Comparison of ENCODE assay signal across 30 mouse cellular contexts in genomic region chr9:75660917-75661316, GRCm38 (mm10). TPM values are rescaled to one million over a fixed set of nuclear protein-coding genes. Genes with fewer than 3 reads are reported as not detected.
DNase-seq lines count a peak whose midpoint lies in the region; TF ChIP-seq lines count a peak whose summit lies in the region.
"Had no signal": no experiment of that assay in that cellular context is flagged by ENCODE, and none has a peak within 500 bp of the region (broad histone marks: within the 10 kb centered on the region; RNA-seq: fewer than 3 reads in every experiment).

No protein-coding gene starts in this region.

- peak; percentile 61 to 70 for DNase-seq in left cerebral cortex, adult 18-20 months (ENCODE audit: low spot score in 2 of 2)
- DNase-seq in left cerebral cortex, postnatal 4 days, result no peak
- DNase-seq in frontal cortex, postnatal 10 days (ENCODE audit: low spot score in 2 of 2), result peak; percentile 17 to 29
- DNase-seq in left cerebral cortex, postnatal 25 days (ENCODE audit: low spot score in 2 of 2), result peak; percentile 57 to 93
- peak; percentile 85 for DNase-seq in telencephalon, adult 2 months (ENCODE audit: low read depth, low spot score)
- no peak for DNase-seq in thymus, adult 18-20 months
- DNase-seq in cerebellum, adult 2 months, result no peak
- DNase-seq: adrenal gland, postnatal 14 days; B cell, adult 2 months; cerebellum, adult 9-10 months; gastrocnemius, postnatal 25 days; heart, adult 2 months; kidney, adult 2 months; kidney, postnatal 14 days; liver; lung, postnatal 4 days; thymus, postnatal 36 days had no signal

- no peak overlapping the region for H3K27ac ChIP-seq in cerebellum, adult 2 months (ENCODE audit: insufficient read depth, low read length)
- H3K27ac ChIP-seq: forebrain, embryonic 13.5 days; heart, adult 2 months; hindbrain, embryonic 12.5 days; layer of hippocampus, adult 2 months; limb, embryonic 10.5 days; liver, embryonic 15.5 days; lung, embryonic 15.5 days; neural tube, embryonic 13.5 days had no signal

- 93% methylated on average over 8 of the region's 8 CpGs for WGBS in cerebellum, adult 2 months

- intact Hi-C loops in left cerebral cortex, postnatal 4 days (cut with DNase I), result no loop called here
- intact Hi-C loops in left cerebral cortex, postnatal 25 days (cut with DNase I), result no loop called here

- TF ChIP-seq CTCF in cerebellum, adult 2 months (IDR thresholded peaks at IDR 0.05; ENCODE audit: borderline replicate concordance, insufficient read depth, low read depth, low read length), result no peak

- TF ChIP-seq POLR2A in cerebellum, adult 2 months (IDR thresholded peaks at IDR 0.05; ENCODE audit: borderline replicate concordance, insufficient read depth, low read length), result no peak

- no peaks in the 10 kb centered on the region for H3K27me3 ChIP-seq in cerebellum, adult 2 months (ENCODE audit: control insufficient read depth, insufficient read depth, low read length)
- H3K27me3 ChIP-seq: CH12.LX; forebrain, embryonic 13.5 days; hindbrain, embryonic 12.5 days; liver, embryonic 15.5 days; lung, embryonic 15.5 days; neural tube, embryonic 13.5 days had no signal

- no peaks in the 10 kb centered on the region for H3K4me1 ChIP-seq in cerebellum, adult 2 months (ENCODE audit: control insufficient read depth, insufficient read depth, low read length)
- H3K4me1 ChIP-seq: forebrain, embryonic 13.5 days; hindbrain, embryonic 12.5 days; limb, embryonic 10.5 days; liver, embryonic 15.5 days; lung, embryonic 15.5 days; neural tube, embryonic 13.5 days had no signal

- no peak overlapping the region for H3K4me3 ChIP-seq in cerebellum, adult 2 months (replicated peaks; ENCODE audit: insufficient read depth, low read depth, low read length)
- H3K4me3 ChIP-seq: forebrain, embryonic 13.5 days; heart, adult 2 months; hindbrain, embryonic 12.5 days; layer of hippocampus, adult 2 months; limb, embryonic 10.5 days; liver, embryonic 15.5 days; lung, embryonic 15.5 days; myocyte; neural tube, embryonic 13.5 days had no signal

RNA-seq across cellular contexts. Expression of gene Scg3, which starts 22.9 kb away (rescaled TPM):
- 100 to 1,000 TPM; 255 to 265 TPM for total RNA-seq in left cerebral cortex, adult 18-20 months (2021)
- total RNA-seq in left cerebral cortex, postnatal 4 days (2021), result 100 to 1,000 TPM; 183 to 193 TPM
- total RNA-seq in left cerebral cortex, postnatal 25 days (2021), result 100 to 1,000 TPM; 296 to 315 TPM
- 237 and 254 TPM in 2 replicates for polyA plus RNA-seq in cerebellum, adult 2 months (2012; rRNA removed)
- total RNA-seq: CH12.LX, MEL had no signal
- polyA plus RNA-seq: activated CD4-positive, CD25-positive, alpha-beta regulatory T cell, adult 4 months; inflammation-experienced regulatory T-cells, adult 6 months; limb, embryonic 10.5 days; liver, embryonic 15.5 days; myocyte; spleen, adult 2 months had no signal

RNA-seq across cellular contexts. Expression of gene Lysmd2, which starts 35.4 kb away (rescaled TPM):
- total RNA-seq in left cerebral cortex, adult 18-20 months (2021), result 10 to 100 TPM; 67.1 to 67.7 TPM
- 10 to 100 TPM; 24.4 to 26.5 TPM for total RNA-seq in left cerebral cortex, postnatal 4 days (2021)
- 10 to 100 TPM; 68.1 to 69.2 TPM for total RNA-seq in left cerebral cortex, postnatal 25 days (2021)
- polyA plus RNA-seq in cerebellum, adult 2 months (2012; rRNA removed), result 115 and 120 TPM in 2 replicates
- total RNA-seq: MEL had no signal

RNA-seq across cellular contexts. Expression of gene Tmod2, which starts 49.8 kb away (rescaled TPM):
- total RNA-seq in left cerebral cortex, adult 18-20 months (2021), result 100 to 1,000 TPM; 333 to 352 TPM
- 100 to 1,000 TPM; 453 to 459 TPM for total RNA-seq in left cerebral cortex, postnatal 4 days (2021)
- 100 to 1,000 TPM; 376 to 383 TPM for total RNA-seq in left cerebral cortex, postnatal 25 days (2021)
- polyA plus RNA-seq in cerebellum, adult 2 months (2012; rRNA removed), result 86.2 and 86.7 TPM in 2 replicates
- total RNA-seq: MEL had no signal
- polyA plus RNA-seq: activated CD4-positive, CD25-positive, alpha-beta regulatory T cell, adult 4 months had no signal

Comparison
In these comparisons a context has a peak if more than half of its experiments do, and no peak if none do; other contexts are left out.
1. DNase-seq: peak in left cerebral cortex, adult 18-20 months (2 of 2), frontal cortex, postnatal 10 days (2 of 2), left cerebral cortex, postnatal 25 days (2 of 2) and telencephalon, adult 2 months (single experiment); none in left cerebral cortex, postnatal 4 days (single experiment), thymus, adult 18-20 months (0 of 2) and cerebellum, adult 2 months (0 of 2).